Mouse (Mus musculus): Measurements from ENCODE around the gene Olfr186. TPM values are rescaled to one million over a fixed set of nuclear protein-coding genes. Genes with fewer than 3 reads are reported as not detected.

Olfr186 gene
- polyA plus RNA-seq, 1 experiment from 2014 or later, result not detected

Other genes starting within 250 kb of the Olfr186 start
- gene Olfr173, start 230.0 kb downstream of the Olfr186 start, polyA plus RNA-seq (2016; fragmentation: Nextera tagmentation; extraction: Ambion mirVana), result not detected in 2 replicates
- gene Olfr175-ps1, start 203.5 kb downstream of the Olfr186 start, polyA plus RNA-seq (2016; fragmentation: Nextera tagmentation; extraction: Ambion mirVana), result not detected in 2 replicates
- not detected in 2 replicates for gene Olfr177, start 155.5 kb downstream of the Olfr186 start, polyA plus RNA-seq (2016; fragmentation: Nextera tagmentation; extraction: Ambion mirVana)
- not detected in 2 replicates for gene Olfr178, start 138.2 kb downstream of the Olfr186 start, polyA plus RNA-seq (2016; fragmentation: Nextera tagmentation; extraction: Ambion mirVana)
- gene Olfr181, start 101.5 kb downstream of the Olfr186 start, polyA plus RNA-seq (2016; fragmentation: Nextera tagmentation; extraction: Ambion mirVana), result not detected in 2 replicates
- not detected in 2 replicates for gene Olfr180, start 100.9 kb downstream of the Olfr186 start, polyA plus RNA-seq (2016; fragmentation: Nextera tagmentation; extraction: Ambion mirVana)
- gene Olfr183, start 34.9 kb downstream of the Olfr186 start, polyA plus RNA-seq (2016; fragmentation: Nextera tagmentation; extraction: Ambion mirVana), result not detected in 2 replicates
- gene Olfr187, start 9.5 kb upstream of the Olfr186 start, polyA plus RNA-seq (2016; fragmentation: Nextera tagmentation; extraction: Ambion mirVana), result not detected in 2 replicates
- not detected in 2 replicates for gene Olfr190, start 47.7 kb upstream of the Olfr186 start, polyA plus RNA-seq (2016; fragmentation: Nextera tagmentation; extraction: Ambion mirVana)
- gene Olfr191, start 59.5 kb upstream of the Olfr186 start, polyA plus RNA-seq (2016; fragmentation: Nextera tagmentation; extraction: Ambion mirVana), result not detected in 2 replicates
- not detected in 2 replicates for gene Olfr193, start 81.6 kb upstream of the Olfr186 start, polyA plus RNA-seq (2016; fragmentation: Nextera tagmentation; extraction: Ambion mirVana)
- not detected in 2 replicates for gene Olfr194, start 90.8 kb upstream of the Olfr186 start, polyA plus RNA-seq (2016; fragmentation: Nextera tagmentation; extraction: Ambion mirVana)
- not detected in 2 replicates for gene Olfr195, start 116.8 kb upstream of the Olfr186 start, polyA plus RNA-seq (2016; fragmentation: Nextera tagmentation; extraction: Ambion mirVana)
- not detected in 2 replicates for gene Olfr196, start 140.2 kb upstream of the Olfr186 start, polyA plus RNA-seq (2016; fragmentation: Nextera tagmentation; extraction: Ambion mirVana)
- gene Olfr198, start 173.2 kb upstream of the Olfr186 start, polyA plus RNA-seq (2016; fragmentation: Nextera tagmentation; extraction: Ambion mirVana), result not detected in 2 replicates
- not detected in 2 replicates for gene Olfr199, start 189.5 kb upstream of the Olfr186 start, polyA plus RNA-seq (2016; fragmentation: Nextera tagmentation; extraction: Ambion mirVana)
- not detected in 2 replicates for gene Olfr201, start 242.3 kb upstream of the Olfr186 start, polyA plus RNA-seq (2016; fragmentation: Nextera tagmentation; extraction: Ambion mirVana)